Mouse (Mus musculus) embryo, embryonic 10.5 days (tissue): ENCODE results near the gene Serpinb6a.

Source experiments
- DNase-seq: peaks from one replicate; pipeline ENCODE4 v3.0.0-alpha.2; 2015; ENCODE audit warnings: low spot score

Gene Serpinb6a

GRCm38 (mm10) chr13:34002058-34003006 is at the start of gene Serpinb6a, which contains the start of gene Ripk1:
Gene Serpinb6a, minus strand, starts transcription at chr13:34002794.
Gene Ripk1, plus strand, starts transcription at chr13:34002363.
- peak; percentile 92 for DNase-seq

DNA sequence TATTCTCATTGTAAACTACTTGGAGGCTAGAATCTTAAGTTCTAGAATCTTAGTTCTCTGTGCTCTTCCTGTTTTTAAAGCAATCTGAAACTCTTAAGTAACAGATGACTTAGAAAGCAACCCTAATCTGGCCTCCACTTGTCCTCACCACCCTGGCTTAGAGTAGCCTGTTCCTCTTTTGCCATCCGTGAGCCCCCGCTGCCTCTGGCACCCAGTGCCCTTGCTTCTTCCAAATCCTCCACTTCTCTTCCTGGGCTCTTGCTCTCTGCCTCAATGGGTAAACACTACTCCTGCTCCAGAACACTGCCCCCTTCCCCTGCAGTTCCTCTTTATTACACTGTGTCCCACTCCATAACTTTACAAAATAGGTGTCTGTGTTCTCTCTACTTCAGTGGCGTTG is 49.1 kb upstream of the Serpinb6a start:
- no peak for DNase-seq

GRCm38 (mm10) chr13:34050479-34050878 is 47.9 kb upstream of the Serpinb6a start:
- DNase-seq, result no peak

GRCm38 (mm10) chr13:34047526-34047925 is 44.9 kb upstream of the Serpinb6a start:
- no peak for DNase-seq

DNA sequence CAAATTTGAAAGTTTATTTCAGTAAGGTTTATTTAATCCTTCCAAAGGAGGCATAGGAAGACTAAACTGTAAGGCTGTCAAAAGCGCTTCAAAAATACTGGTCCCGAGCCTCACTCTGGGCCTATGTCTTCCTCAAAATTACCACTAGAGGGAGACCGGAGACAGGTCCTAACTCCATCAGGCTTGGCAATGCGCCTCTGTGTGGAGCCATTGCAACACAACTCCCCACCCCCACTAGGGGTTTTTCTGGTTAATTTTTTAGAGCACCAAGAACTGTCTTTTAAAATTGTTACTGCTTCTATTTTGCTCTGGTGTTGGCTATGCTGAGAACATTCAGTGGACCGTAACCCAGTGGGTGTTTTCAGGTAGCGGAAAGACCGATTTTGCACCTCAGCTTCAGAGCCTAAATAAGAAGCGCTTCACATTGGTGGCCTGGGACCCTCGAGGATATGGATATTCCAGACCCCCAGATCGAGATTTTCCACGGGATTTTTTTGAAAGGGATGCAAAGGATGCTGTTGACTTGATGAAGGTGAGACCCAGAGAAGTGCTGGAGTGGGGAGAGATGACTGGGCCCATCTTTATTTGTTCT is 43.9 kb upstream of the Serpinb6a start:
- DNase-seq, result peak; percentile 88

- DNase-seq, result no peak
Measured at GRCm38 (mm10) chr13:34045511-34046249, 43.1 kb upstream of the Serpinb6a start.

DNA sequence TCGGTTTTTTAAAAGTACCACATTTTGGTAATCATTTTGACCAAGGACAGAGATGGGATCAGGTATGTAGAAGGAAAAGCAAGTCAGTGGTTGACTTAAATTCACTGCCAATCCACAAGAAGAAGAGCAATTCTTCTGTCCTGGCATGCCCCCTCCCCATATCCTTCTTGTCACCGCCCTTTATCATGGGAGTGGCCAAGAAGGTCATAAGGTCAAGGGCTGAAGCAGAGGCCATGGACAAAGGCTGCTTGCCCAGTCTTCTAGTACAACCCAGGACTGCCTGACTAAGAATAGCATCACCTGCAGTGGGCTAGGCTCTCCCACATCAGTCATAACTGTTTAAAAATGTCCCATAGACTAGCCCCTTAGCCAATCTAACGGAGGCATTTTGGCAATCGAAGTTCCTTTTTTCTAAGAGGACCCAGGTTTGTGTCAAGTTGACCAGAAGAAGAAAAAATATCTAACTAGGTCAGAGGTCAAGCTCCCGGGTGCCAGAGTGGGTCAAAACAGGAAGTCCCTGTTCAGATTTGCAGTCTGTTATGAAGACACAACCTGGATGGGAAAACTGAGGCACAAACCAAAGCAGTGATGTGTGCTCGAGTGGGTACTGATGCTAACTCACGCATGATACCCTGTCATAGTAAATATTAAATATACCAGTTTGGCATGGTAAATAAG is 41.3 kb upstream of the Serpinb6a start:
- no peak for DNase-seq

DNA sequence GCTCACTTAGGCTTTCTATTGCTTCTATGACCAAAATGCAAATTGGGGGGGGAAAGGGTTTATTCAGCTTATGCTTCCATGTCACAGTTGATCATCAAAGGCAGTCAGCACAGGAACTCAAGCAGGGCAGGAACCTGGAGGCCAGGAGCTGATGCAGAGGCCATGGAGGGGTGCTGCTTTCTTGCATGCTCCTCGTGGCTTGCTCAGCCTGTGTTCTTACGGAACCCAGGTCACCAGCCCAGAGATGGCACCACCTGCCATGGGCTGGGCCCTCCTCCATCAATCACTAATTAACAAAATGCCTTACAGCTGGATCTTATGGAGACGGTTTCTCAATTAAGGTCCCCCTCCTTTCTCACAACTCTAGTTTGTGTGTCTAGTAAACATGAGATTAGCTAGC is 37.5 kb upstream of the Serpinb6a start:
- DNase-seq, result no peak

GRCm38 (mm10) chr13:34038901-34039341 is 36.3 kb upstream of the Serpinb6a start:
- no peak for DNase-seq

- DNase-seq, result no peak
Measured at GRCm38 (mm10) chr13:34038056-34038432, 35.5 kb upstream of the Serpinb6a start.

GRCm38 (mm10) chr13:34037172-34038055 is 34.8 kb upstream of the Serpinb6a start, which contains the start of gene Bphl:
Gene Bphl, plus strand, starts transcription at chr13:34037597.
- peak; percentile 97 for DNase-seq

DNA sequence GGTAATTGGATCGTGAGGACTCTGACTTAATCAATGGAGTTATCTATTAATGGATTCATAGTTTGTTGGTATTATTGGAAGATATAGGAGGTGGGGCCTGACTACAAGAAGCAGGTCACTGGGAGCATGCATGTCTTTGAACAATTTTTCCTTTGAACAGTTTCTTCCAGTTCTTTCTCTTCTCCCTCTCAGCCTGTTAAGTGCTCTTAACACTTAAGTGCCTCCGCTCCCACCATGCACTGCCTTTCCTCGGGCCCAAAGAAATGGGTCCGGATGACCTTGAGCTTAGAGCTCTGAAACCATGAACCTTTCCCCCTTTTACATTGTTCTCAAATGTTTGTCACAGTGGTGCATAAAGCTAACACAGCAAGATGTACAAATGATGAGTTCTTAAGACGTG is 34.1 kb upstream of the Serpinb6a start:
- no peak for DNase-seq

DNA sequence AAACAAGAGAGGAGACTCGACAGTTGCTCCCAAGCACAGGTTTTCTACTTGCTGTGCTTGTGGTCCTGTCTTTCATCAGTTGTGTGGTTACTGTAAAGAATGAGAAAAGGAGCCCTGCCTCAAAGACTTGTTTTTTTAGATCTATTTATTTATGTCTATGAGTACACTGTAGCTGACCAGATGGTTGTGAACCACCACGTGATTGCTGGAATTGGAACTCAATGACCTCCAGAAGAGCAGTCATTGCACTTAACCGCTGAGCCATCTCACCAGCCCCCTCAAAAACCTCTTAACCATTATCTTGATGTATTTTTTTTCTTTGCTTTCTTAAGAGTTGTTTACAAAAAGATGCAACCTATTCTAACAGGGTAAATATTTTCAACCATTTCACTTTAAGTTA is 32.8 kb upstream of the Serpinb6a start:
- no peak for DNase-seq

- DNase-seq, result no peak
Measured at GRCm38 (mm10) chr13:34032041-34032440, 29.4 kb upstream of the Serpinb6a start.

- no peak for DNase-seq
Measured at GRCm38 (mm10) chr13:34021998-34022397, 19.4 kb upstream of the Serpinb6a start.

DNA sequence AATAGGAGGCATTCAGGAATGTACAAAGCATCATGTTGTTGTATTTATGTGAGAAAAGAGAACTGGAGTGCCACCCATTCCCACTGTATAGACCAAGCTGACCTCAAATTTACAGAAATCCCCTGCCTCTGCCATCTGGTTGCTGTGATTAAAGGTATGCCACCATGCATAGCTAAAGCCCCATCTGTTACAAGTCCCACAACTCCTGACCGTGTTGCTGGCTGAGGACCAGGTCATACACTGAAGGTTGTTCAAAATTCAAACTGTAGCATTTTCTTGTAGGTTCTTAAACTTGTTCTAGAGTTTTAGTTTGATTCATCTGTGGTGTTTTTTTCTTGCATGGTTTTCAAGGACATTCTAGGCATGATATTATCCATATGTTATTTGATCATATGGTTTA is 15.9 kb upstream of the Serpinb6a start:
- DNase-seq, result no peak

DNA sequence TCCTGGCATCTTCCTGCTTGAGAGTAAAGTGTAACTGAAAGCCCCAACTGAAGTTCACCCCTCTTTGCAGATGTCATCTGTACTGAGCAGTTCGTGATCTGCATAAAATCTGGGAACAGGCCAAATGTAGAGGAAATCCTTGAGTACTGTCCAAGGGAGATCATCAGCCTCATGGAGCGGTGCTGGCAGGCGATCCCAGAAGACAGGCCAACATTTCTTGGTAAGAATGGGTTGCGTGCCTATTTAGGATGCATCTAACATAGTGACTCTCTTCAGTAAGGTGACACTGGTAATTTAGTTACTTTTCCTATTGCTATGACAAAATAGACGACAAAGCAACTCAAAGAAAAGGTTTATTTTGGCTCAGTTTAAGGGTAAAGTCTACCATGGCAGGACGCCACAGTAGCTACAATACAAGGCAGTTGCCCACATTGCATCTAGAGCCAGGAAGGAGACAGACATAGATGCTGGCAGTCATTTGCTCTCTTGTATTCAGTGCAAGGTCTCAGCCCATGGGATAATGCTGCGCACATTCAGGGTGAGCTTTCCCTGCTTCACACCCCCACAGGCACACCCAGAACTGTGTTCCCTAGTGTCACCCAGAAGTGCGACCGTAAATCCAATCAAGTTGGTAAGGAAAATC is 14.5 kb upstream of the Serpinb6a start:
- no peak for DNase-seq

DNA sequence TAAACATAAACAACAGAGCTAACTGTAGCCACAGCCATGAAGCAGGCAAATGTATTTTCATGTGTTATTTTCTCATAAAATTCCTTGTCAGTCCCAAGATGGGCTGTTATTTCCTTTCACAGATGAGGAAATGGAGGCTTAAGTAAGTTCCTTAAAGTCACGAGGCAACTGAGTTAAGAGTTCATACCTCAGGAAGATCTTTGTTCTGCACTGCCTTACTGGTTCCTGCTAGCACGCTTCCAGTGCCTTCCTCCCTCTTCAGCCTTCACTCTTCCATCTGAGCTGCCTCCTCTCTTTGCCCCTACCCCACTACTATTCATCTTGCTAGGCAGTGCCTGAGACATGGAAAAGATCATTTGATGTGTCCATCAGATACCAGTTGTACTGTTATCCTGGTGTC is 4.6 kb upstream of the Serpinb6a start:
- no peak for DNase-seq

- DNase-seq, result no peak
Measured at GRCm38 (mm10) chr13:34003058-34003457, 464 bp upstream of the Serpinb6a start.

DNA sequence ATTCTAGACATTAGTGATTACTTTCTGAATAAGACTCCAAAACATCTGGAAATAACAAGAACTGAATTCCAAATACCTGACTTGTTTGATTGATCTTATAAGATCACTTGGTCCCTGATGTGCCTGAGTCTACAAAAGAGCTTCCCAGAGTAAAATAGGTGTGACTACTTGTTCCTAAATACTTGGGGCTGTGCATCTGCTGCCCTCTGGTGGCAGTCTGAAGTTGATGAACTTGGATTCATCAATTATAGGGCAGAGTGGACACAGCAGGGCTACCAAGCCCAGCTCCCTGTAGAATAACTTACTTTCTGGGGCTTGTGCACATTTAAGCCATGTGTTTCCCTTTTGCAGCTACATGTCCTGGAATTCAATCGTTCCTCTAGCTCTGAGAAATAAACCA is 7.4 kb downstream of the Serpinb6a start:
- DNase-seq, result peak; percentile 82
